Mouse (Mus musculus): ENCODE data around the gene Wrnip1. TPM values are rescaled to one million over a fixed set of nuclear protein-coding genes. Genes with fewer than 3 reads are reported as not detected.
"Not testable (repeated sequence)": the region's sequence is repeated elsewhere in the genome, so short reads cannot be mapped to it uniquely, and the experiment has no call there.

Wrnip1 gene
- polyA plus RNA-seq, 1 experiment, result 29.0 TPM

DNA sequence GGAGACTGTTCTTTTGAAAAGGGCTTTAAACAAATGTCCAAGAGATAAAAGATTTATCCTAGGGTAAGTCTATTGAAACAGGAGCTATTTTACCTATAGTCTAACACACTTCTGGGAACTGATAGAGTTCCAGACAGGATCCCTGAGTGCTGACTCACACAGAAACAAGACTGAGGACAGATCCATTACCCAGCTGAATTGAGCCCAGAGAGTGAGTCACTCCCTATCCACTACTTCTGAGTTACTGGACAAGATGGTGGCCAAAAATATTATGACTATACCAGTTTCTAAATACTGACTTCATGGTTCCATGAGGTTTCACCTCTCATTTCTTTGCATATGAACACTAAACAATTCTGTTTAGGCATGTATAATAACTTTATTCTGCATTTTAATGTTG, 44.4 kb downstream of the Wrnip1 start:
- TF ChIP-seq POLR2A (IDR thresholded peaks at IDR 0.05; ENCODE audit: borderline replicate concordance, extremely low read depth, low read depth, low read length) (no peak), CTCF (IDR thresholded peaks at IDR 0.05; ENCODE audit: insufficient read depth, low read length) (no peak)
- peaks cover 12% of the 10 kb centered on the region for H3K4me1 ChIP-seq (ENCODE audit: control insufficient read depth, insufficient read depth, low read length)
- H3K4me3 ChIP-seq (replicated peaks; ENCODE audit: extremely low read depth, low read depth, low read length), result no peak overlapping the region
- DNase-seq, result no peak

DNA sequence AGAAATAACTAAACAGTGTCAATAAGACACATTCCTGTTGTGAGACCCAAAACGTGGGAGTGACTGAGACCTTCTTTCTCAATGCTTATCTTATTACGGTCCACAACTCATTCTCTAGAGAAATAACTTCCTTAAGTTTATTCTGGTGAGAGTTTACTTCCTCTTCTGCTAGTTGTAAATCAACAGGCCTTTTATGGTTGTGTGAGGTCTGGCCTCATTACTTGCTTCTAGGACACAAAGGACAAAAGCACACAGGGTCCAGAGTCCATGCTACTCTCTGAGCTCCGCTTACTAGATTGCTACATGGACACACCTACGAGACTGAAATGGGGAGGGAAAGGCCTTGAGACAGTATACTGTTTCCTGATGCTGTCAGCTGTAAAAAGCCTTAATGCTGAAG, 47.3 kb downstream of the Wrnip1 start:
- Histone ChIP-seq H3K4me3 (replicated peaks; ENCODE audit: extremely low read depth, low read depth, low read length) (no peak overlapping the region), H3K4me1 (ENCODE audit: control insufficient read depth, insufficient read depth, low read length) (peaks cover 14% of the 10 kb centered on the region)
- no peak for DNase-seq
- no peak for TF ChIP-seq CTCF (IDR thresholded peaks at IDR 0.05; ENCODE audit: insufficient read depth, low read length)
- no peak for TF ChIP-seq POLR2A (IDR thresholded peaks at IDR 0.05; ENCODE audit: borderline replicate concordance, extremely low read depth, low read depth, low read length)
- WGBS, result 40% methylated on average over 4 of the region's 4 CpGs

DNA sequence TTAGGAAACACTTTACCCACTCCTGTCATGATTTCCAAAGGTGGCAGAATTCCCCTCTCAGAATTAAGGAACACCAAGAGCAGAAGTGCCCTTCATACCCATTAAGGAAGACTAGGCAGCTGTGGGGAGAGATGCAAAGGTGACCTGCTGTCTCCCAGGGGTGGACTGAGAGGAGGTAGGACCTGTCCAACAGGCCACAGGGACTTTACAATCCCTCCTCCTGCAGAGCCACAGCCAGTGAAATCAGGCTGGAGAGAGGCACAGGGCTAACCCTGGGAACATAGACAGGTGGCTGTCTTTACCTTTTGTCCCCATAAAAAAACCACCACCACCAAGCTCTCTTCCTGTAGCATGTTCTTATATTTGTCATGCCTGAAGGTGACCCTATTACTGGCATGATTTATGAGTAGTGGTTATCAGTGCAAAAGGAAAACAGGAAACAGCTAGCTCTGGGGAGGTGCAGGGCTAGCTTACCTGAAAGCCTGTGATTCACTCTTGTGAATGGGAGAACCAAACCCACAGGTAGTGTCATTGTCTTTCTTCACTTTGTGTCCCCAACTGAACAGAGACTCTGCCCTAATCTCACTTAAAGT, 47.8 kb downstream of the Wrnip1 start:
- TF ChIP-seq POLR2A (IDR thresholded peaks at IDR 0.05; ENCODE audit: borderline replicate concordance, extremely low read depth, low read depth, low read length) (no peak), CTCF (IDR thresholded peaks at IDR 0.05; ENCODE audit: insufficient read depth, low read length) (no peak)
- Histone ChIP-seq H3K4me1 (ENCODE audit: control insufficient read depth, insufficient read depth, low read length) (peaks cover 14% of the 10 kb centered on the region), H3K4me3 (replicated peaks; ENCODE audit: extremely low read depth, low read depth, low read length) (no peak overlapping the region)
- no peak for DNase-seq

DNA sequence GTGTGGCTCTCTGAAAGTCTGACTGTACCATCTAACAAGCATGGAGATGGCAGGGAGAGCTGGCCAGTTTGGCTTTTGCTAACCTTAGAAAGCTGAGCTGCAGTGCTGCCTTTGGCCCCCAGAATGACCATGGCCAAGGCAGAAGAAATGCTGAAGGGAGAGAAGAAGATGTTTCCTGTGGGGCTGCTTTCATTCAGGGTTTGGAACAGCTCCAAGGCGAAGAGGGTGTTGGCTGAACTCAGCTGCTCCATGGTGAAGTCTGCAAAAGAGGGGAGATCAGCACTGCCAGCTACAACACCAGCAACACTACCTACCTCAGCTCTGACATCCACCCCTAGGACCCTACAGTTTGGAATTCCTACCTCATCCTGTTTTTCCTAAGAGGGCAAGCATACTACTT, 48.3 kb downstream of the Wrnip1 start:
- DNase-seq, result no peak
- Histone ChIP-seq H3K4me1 (ENCODE audit: control insufficient read depth, insufficient read depth, low read length) (peaks cover 14% of the 10 kb centered on the region), H3K4me3 (replicated peaks; ENCODE audit: extremely low read depth, low read depth, low read length) (no peak overlapping the region)
- no peak for TF ChIP-seq CTCF (IDR thresholded peaks at IDR 0.05; ENCODE audit: insufficient read depth, low read length)
- WGBS, result 26% methylated on average over 1 of the region's 1 CpGs

DNA sequence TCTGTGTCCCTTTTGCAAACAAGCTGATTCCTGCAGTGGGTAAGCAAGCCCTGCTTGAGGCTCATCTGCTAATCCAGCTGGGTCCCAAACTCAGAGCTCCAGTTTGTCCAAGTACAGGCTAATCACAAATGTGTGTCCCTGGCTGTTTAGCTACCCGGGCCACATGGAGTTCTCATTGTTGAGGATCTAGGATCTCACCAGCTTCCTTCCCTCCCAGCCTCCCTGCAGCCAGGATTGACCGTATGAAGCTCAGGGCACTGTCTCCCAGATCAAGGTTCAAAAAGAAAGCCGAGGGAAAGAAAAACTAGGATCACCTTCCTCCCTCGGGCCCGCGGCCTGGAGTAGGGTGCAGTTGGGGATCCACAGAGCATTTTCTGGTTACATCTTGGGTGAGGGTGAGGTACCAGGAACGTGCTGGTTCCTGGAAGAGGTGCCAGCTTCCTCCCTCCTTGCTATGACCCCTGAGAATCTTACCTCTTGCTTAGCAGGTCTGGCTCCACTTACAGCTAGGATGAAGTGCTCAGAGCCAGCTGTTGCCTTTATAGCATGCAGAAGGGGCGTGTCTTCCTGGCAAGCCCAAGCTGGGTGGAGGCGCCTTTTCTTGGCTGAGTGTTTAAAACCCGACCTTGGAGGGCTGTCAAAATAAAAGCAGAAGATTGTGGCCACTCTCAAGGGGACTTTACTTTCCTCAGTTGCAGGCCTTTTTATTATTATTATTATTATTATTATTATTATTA, 49.0 kb downstream of the Wrnip1 start, which contains the start of gene Serpinb1a:
Serpinb1a (minus strand) TSS at position 518 of the 737 bp plus-strand sequence.
- 28% methylated on average over 10 of the region's 10 CpGs for WGBS
- H3K4me1 ChIP-seq (ENCODE audit: control insufficient read depth, insufficient read depth, low read length), result peaks cover 14% of the 10 kb centered on the region
- no peak for TF ChIP-seq CTCF (IDR thresholded peaks at IDR 0.05; ENCODE audit: insufficient read depth, low read length)
- peak; percentile 64; the same call in 1 of the 2 replicates for TF ChIP-seq POLR2A (IDR thresholded peaks at IDR 0.05; ENCODE audit: borderline replicate concordance, extremely low read depth, low read depth, low read length)
- peak within 1 kb of the TSS; percentile 61 for H3K4me3 ChIP-seq (replicated peaks; ENCODE audit: extremely low read depth, low read depth, low read length)
- peak; percentile 60 for DNase-seq

DNA sequence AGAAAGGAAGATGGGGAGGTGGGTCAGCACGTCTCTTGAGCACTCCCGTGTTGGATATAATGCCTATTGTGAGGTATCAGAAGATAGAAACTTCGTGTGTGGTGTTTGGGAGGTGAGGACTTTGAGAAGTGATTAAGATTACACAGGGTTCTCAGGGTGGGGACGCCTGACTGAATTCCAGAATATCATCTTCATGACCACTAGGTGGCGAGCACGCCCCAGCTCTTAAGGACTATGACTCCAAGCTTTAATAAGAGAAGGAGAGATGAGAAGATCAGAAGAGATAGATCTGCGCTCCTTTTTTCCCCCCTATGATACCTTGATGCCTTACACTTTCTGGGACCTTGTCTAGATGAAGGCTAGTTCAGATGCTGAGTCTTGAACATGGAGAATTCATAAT, 50.1 kb downstream of the Wrnip1 start:
- TF ChIP-seq POLR2A (IDR thresholded peaks at IDR 0.05; ENCODE audit: borderline replicate concordance, extremely low read depth, low read depth, low read length) (no peak), CTCF (IDR thresholded peaks at IDR 0.05; ENCODE audit: insufficient read depth, low read length) (peak; percentile 71)
- DNase-seq, result peak; percentile 32
- Histone ChIP-seq H3K4me1 (ENCODE audit: control insufficient read depth, insufficient read depth, low read length) (peaks cover 14% of the 10 kb centered on the region), H3K4me3 (replicated peaks; ENCODE audit: extremely low read depth, low read depth, low read length) (no peak overlapping the region)
- 6% methylated on average over 7 of the region's 7 CpGs for WGBS

DNA sequence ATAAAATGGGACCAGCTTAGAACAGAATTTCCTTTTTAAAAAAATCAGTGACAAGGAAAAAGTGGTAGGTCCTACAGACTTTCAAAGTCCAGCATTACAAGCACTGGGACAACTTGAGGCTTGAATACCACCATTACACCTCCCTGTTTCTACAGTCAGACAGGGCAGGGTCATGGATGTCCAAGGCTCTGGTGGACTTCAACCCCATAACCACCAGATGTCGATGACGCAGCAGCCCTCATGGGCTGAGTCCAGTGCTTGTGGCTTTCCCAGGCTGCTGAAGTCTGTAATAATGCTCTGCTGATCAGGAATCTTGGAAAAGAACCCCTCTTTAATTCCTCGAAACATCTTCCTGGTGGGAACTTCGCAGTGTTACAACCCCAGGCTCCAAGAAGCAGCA, 50.7 kb downstream of the Wrnip1 start:
- 96% methylated on average over 4 of the region's 4 CpGs for WGBS
- no peak for DNase-seq

DNA sequence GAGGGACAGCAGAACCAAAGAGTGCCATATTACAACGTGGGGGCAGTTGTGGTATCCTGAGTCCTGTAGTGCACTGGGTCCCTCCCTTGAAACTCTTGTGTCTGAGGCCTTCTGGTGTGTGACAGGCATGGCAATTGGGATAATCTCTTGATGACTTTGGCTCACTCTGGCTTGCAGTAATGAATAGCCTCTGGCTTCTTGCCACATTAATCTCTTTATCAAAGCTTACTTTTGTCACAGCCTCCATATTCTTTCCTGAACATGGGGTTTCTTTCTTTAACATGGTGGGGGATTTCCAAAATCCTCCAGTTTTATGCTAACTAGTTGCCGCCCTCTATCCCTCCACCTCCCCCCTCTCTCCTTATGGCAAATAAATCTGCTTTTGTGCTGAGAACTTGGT, 51.2 kb downstream of the Wrnip1 start:
- DNase-seq, result no peak
- Histone ChIP-seq H3K4me1 (ENCODE audit: control insufficient read depth, insufficient read depth, low read length) (peaks cover 14% of the 10 kb centered on the region), H3K4me3 (replicated peaks; ENCODE audit: extremely low read depth, low read depth, low read length) (no peak overlapping the region)
- 79% methylated on average over 2 of the region's 2 CpGs for WGBS
- TF ChIP-seq CTCF (IDR thresholded peaks at IDR 0.05; ENCODE audit: insufficient read depth, low read length) (no peak), POLR2A (IDR thresholded peaks at IDR 0.05; ENCODE audit: borderline replicate concordance, extremely low read depth, low read depth, low read length) (no peak)

More for the DNA sequence above, 50.7 kb downstream of the Wrnip1 start:
- no peak for TF ChIP-seq POLR2A (IDR thresholded peaks at IDR 0.05; ENCODE audit: borderline replicate concordance, extremely low read depth, low read depth, low read length)
- no peak for TF ChIP-seq CTCF (IDR thresholded peaks at IDR 0.05; ENCODE audit: insufficient read depth, low read length)
- Histone ChIP-seq H3K4me1 (ENCODE audit: control insufficient read depth, insufficient read depth, low read length) (peaks cover 14% of the 10 kb centered on the region), H3K4me3 (replicated peaks; ENCODE audit: extremely low read depth, low read depth, low read length) (no peak overlapping the region)

DNA sequence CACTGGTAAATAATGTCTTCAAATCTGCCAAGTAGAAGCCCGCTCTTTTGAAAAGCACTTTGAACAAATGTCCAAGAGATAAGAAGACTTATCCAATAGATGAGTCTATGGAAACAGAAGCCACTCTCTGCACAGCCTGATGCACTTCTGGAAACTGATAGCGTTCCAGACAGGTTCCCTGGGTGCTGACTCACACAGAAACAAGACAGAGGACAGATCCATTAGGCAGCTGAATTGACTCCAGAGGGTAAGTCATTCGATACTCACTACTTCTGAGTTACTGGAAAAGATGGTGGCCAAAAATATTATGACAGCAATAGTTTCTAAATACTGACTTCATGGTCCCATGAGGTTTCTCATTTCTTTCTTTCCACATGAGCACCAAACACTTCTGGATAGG, 59.0 kb downstream of the Wrnip1 start:
- Histone ChIP-seq H3K4me1 (ENCODE audit: control insufficient read depth, insufficient read depth, low read length) (no peaks in the 10 kb centered on the region), H3K4me3 (replicated peaks; ENCODE audit: extremely low read depth, low read depth, low read length) (no peak overlapping the region)
- WGBS, result 53% methylated on average over 3 of the region's 3 CpGs
- TF ChIP-seq CTCF (IDR thresholded peaks at IDR 0.05; ENCODE audit: insufficient read depth, low read length), result no peak
- no peak for TF ChIP-seq POLR2A (IDR thresholded peaks at IDR 0.05; ENCODE audit: borderline replicate concordance, extremely low read depth, low read depth, low read length)
- no peak for DNase-seq

DNA sequence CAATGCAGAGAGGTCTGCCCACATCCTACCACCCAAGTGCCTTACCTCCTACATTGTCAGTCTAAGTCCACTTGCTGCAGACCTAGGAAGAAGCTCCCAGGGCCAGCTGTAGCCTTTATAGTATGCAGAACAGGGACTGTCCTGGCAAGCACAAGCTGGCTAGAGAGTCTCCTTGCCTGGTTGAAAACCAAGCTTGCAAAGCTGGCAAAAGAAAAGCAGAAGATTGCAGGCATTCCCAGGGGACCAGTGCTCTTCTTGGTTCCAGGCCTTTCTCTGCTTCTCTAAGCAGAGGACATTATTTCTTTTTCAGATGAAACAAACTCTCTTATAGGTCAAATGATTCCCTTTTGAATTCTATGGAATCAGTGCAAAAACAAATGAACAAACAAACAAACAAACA, 61.6 kb downstream of the Wrnip1 start:
- no peaks in the 10 kb centered on the region for H3K4me1 ChIP-seq (ENCODE audit: control insufficient read depth, insufficient read depth, low read length)
- H3K4me3 ChIP-seq (replicated peaks; ENCODE audit: extremely low read depth, low read depth, low read length), result no peak overlapping the region
- DNase-seq, result no peak
- no peak for TF ChIP-seq POLR2A (IDR thresholded peaks at IDR 0.05; ENCODE audit: borderline replicate concordance, extremely low read depth, low read depth, low read length)
- no peak for TF ChIP-seq CTCF (IDR thresholded peaks at IDR 0.05; ENCODE audit: insufficient read depth, low read length)

DNA sequence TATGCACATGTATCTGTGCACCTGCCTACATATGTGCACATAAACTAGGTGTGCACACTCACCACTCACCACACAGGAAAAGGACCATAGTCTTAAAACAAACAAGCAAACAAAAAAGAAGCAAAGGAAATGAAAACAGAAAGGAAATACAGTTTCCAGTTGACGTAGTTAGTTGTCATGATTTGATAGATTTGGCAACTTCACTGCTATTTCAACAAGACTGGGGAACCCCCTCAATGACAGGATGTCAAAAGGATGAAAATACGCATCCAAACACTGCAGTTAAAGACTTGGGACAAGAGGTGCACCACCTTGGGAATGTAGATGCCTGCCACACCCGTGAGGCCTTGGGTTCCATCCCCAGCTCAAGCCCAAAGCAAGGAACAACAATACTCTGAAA, 62.7 kb downstream of the Wrnip1 start:
- DNase-seq, result not testable (repeated sequence)

More for the DNA sequence above, 62.7 kb downstream of the Wrnip1 start:
- WGBS, result 75% methylated on average over 3 of the region's 3 CpGs
- H3K4me3 ChIP-seq (replicated peaks; ENCODE audit: extremely low read depth, low read depth, low read length); H3K4me1 ChIP-seq (ENCODE audit: control insufficient read depth, insufficient read depth, low read length): not testable (repeated sequence)
